Mouse (Mus musculus) small intestine, adult 2 months (tissue): ENCODE measurements at regions not wholly inside any gene's neighbourhood (a gene's known extent, or its start where the extent isn't known, plus 50 kb on each side); places are given as distances from the start of the nearest gene placed in this dataset.

Experiments
- CTCF ChIP-seq: fragments of 200-500 bp; IDR thresholded peaks from 2 replicates; pipeline ENCODE4 v1.5.1; 2012; ENCODE audit warnings: low read depth, mild to moderate bottlenecking, control low read depth, inconsistent platforms, low read length, moderate library complexity, mixed read lengths; ENCODE audit not compliant: insufficient replicate concordance, insufficient read length; ENCODE audit errors: extremely low read depth
- POLR2A ChIP-seq: fragments of 200-500 bp; IDR thresholded peaks from 2 replicates; pipeline ENCODE4 v1.6.1; 2012; ENCODE audit warnings: low read depth, mild to moderate bottlenecking, control low read depth, inconsistent platforms, low read length, moderate library complexity

DNA sequence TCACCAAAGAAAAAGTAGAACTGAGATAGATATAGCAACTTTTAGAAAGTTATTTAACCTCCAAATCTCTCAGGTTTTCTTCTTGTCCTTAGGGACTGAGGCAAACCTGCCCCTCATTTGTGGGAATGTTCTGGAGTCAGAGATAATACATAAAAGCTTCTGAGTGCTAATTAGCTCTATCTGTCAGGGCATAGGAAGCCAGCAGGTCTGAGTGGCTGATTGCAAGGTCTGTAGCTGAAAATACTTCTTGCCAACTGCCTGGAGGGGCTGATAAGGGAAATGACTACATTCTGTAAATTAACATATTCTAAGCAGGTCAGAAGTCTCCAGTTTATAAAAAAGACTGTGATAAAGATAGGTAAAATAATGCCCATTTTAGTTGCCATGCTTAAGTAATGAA lies 270.3 kb upstream of the Gm9972 start:
- TF ChIP-seq POLR2A (no peak), CTCF (no peak)
